Mouse (Mus musculus) MEL (cell line): Measurements from ENCODE around the gene Tenm3.

Experiments used
- CHD1 ChIP-seq: IDR thresholded peaks from 2 replicates; pipeline ENCODE4 v1.6.1; 2012; ENCODE audit warnings: low read depth, mild to moderate bottlenecking, inconsistent platforms, low read length, improper control_type of control experiment
- CHD2 ChIP-seq: IDR thresholded peaks from 2 replicates; pipeline ENCODE4 v1.6.1; 2011; ENCODE audit warnings: low read length, improper control_type of control experiment
- CTCF ChIP-seq, 3 experiments: IDR thresholded peaks in 2 of 3; conservative IDR thresholded peaks in 1 of 3; 2 replicates each; pipeline ENCODE4 v1.5.1; 2011 to 2012; ENCODE audit warnings: low read length in 3 of 3, low read depth in 2 of 3, mild to moderate bottlenecking in 2 of 3, improper control_type of control experiment in 1 of 3, inconsistent platforms in 1 of 3, mixed read lengths in 1 of 3, moderate library complexity in 1 of 3; ENCODE audit not compliant: control insufficient read depth in 1 of 3, insufficient read depth in 1 of 3, poor library complexity in 1 of 3, severe bottlenecking in 1 of 3
- ELF1 ChIP-seq: IDR thresholded peaks from 2 replicates; pipeline ENCODE4 v1.6.1; 2014; ENCODE audit warnings: low read depth, mild to moderate bottlenecking, inconsistent platforms, low read length, improper control_type of control experiment, moderate library complexity
- EP300 ChIP-seq, 2 experiments: IDR thresholded peaks; 2 replicates each; pipeline ENCODE4 v1.6.1; 2011; ENCODE audit warnings: improper control_type of control experiment in 2 of 2, low read length in 2 of 2, low read depth in 1 of 2, mild to moderate bottlenecking in 1 of 2
- JUND ChIP-seq: IDR thresholded peaks from 2 replicates; pipeline ENCODE4 v1.6.1; 2011; ENCODE audit warnings: low read depth, mild to moderate bottlenecking, improper control_type of control experiment, low read length
- MAX ChIP-seq: IDR thresholded peaks from 2 replicates; pipeline ENCODE4 v1.6.1; 2011; ENCODE audit warnings: low read length, improper control_type of control experiment
- MXI1 ChIP-seq: IDR thresholded peaks from 2 replicates; pipeline ENCODE4 v1.6.1; 2011; ENCODE audit warnings: mild to moderate bottlenecking, low read depth, low read length, improper control_type of control experiment
- MYC ChIP-seq: IDR thresholded peaks from 2 replicates; pipeline ENCODE4 v1.6.1; 2011; ENCODE audit warnings: low read depth, mild to moderate bottlenecking, low read length, improper control_type of control experiment, moderate library complexity
- SMC3 ChIP-seq: IDR thresholded peaks from 2 replicates; pipeline ENCODE4 v1.6.1; 2011; ENCODE audit warnings: low read depth, low read length, improper control_type of control experiment
- USF2 ChIP-seq, 2 experiments: IDR thresholded peaks; 2 replicates each; pipeline ENCODE4 v1.6.1; 2011 to 2012; ENCODE audit warnings: improper control_type of control experiment in 2 of 2, low read length in 2 of 2, borderline replicate concordance in 1 of 2, inconsistent platforms in 1 of 2, low read depth in 1 of 2, mild to moderate bottlenecking in 1 of 2; ENCODE audit not compliant: insufficient read depth in 1 of 2

DNA sequence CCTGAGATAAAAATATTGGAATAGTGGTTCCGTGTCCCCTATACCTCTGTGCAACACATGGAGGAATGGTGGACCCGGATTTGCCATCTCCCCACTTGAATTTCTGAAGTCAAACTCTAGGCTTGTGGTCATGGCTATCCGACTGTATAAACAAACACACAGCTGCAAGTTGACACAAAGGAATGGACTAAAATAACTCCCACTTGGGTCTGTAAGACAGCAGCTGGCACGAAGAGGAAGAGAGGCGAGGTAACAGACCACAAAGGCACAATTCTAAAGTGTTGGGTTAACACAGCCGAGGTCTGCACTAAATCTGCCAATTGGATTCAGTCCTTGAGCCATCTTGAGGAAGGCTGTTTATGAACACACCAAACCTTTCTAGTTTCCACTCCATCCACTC, 548.2 kb downstream of the Tenm3 start:
- TF ChIP-seq ELF1 (no peak), CTCF (IDR thresholded peaks at IDR 0.05 in 2 of 3, conservative IDR thresholded peaks at IDR 0.05 in 1 of 3; ENCODE audit: control insufficient read depth in 1 of 3, insufficient read depth in 1 of 3, low read depth in 2 of 3, low read length in 3 of 3, poor library complexity in 1 of 3, severe bottlenecking in 1 of 3) (no peak), MAX (no peak), CHD2 (no peak), USF2 (IDR thresholded peaks at IDR 0.05; ENCODE audit: borderline replicate concordance in 1 of 2, insufficient read depth in 1 of 2, low read depth in 1 of 2, low read length in 2 of 2) (no peak), CHD1 (no peak), SMC3 (no peak), MYC (no peak), EP300 (IDR thresholded peaks at IDR 0.05; ENCODE audit: low read depth in 1 of 2, low read length in 2 of 2) (no peak), JUND (no peak), MXI1 (no peak)
